Mouse (Mus musculus) cerebellum, postnatal 14 days (tissue): ENCODE data around the gene Gm813.
A peak's percentile ranks its signal among the peaks of the same experiment; 100 is the strongest.

Experiments
- DNase-seq, 2 experiments: peaks; one replicate each; pipeline ENCODE4 v3.0.0; 2021; ENCODE audit warnings: mixed read lengths in 2 of 2

The Gm813 gene

GRCm38 (mm10) chr16:58603831-58604230 is 12.9 kb downstream of the Gm813 start:
- no peak for DNase-seq

DNA sequence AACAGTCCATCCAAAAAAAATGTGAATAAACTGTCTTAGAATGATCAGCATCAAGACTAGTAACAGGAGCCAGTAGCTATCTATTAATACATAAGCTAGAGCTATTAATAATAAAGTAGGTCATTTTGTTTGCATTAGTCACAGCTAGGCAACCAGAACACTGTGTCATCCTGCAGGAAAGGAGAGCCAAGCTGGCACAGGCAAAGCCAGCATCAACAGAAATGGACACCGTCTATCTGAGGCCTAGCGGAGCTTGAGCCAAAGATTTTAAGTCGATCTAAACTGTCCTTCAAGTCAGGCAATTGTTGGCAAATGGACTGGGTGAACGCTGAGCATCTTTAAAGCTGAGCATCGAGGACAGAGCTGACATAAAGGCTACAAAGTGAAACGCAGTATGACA is 15.9 kb downstream of the Gm813 start:
- peak; percentile 6 to 10 for DNase-seq

- no peak for DNase-seq
These were observed 25.5 kb downstream of the Gm813 start for GRCm38 (mm10) chr16:58591299-58591698.

- DNase-seq, result no peak
These were observed 27.3 kb downstream of the Gm813 start for GRCm38 (mm10) chr16:58589444-58589843.

GRCm38 (mm10) chr16:58573949-58574722 is 42.6 kb downstream of the Gm813 start:
- no peak for DNase-seq

DNA sequence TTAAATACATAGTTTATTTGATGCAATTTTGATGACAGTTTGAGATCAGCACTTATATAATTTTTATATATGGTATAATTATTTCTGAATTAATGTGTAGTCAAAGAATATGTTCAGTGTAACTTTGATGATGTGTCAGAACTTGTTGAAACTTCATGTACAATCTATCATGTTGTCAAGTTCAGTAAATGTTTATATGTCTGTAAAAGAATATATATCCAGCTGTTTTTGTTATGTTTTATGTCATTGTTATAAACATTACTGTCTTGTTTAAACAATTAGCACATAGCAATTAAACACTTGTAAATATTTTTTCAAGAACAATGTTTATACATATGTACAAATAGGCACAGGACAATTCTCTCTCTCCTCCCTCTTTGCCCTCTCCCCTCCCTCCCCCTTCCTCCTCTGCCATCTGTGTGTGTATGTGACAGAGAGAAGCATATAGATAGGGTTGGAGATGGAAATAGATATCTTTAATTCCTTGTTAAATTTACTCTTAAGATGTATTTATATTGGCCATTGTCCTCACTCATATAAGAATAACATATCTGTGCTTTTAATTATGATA is 46.0 kb downstream of the Gm813 start:
- DNase-seq, result no peak
